Mouse (Mus musculus) liver, embryonic 15.5 days (tissue): ENCODE measurements around the gene Cdc42bpa. TPM values are rescaled to one million over a fixed set of nuclear protein-coding genes. Genes with fewer than 3 reads are reported as not detected.

Experiments
- ATAC-seq: fragments of 200-750 bp; cut with Nextera tagmentation; 2 replicates; pipeline ENCODE4 v1.8.0; 2017; ENCODE audit warnings: moderate number of reproducible peaks, mild to moderate bottlenecking, moderate library complexity; ENCODE audit not compliant: insufficient read depth
- H3K27ac ChIP-seq: fragments of 300-500 bp; sonication (generic); replicated peaks from 2 replicates; pipeline ENCODE4 v1.5.1; 2015; ENCODE audit warnings: mild to moderate bottlenecking, inconsistent platforms
- H3K27me3 ChIP-seq: fragments of 300-500 bp; sonication (generic); 2 replicates; pipeline ENCODE4 v1.6.1; 2015; ENCODE audit warnings: mild to moderate bottlenecking, inconsistent platforms
- H3K36me3 ChIP-seq: fragments of 300-500 bp; sonication (generic); replicated peaks from 2 replicates; pipeline ENCODE4 v1.6.1; 2015; ENCODE audit warnings: moderate library complexity, mild to moderate bottlenecking, inconsistent platforms
- H3K4me1 ChIP-seq: fragments of 300-500 bp; sonication (generic); replicated peaks from 2 replicates; pipeline ENCODE4 v1.6.1; 2015; ENCODE audit warnings: inconsistent platforms
- H3K4me2 ChIP-seq: fragments of 300-500 bp; sonication (generic); 2 replicates; pipeline ENCODE4 v1.6.1; 2015; ENCODE audit warnings: moderate library complexity, mild to moderate bottlenecking, inconsistent platforms
- H3K4me3 ChIP-seq: fragments of 300-500 bp; sonication (generic); replicated peaks from 2 replicates; pipeline ENCODE4 v1.5.1; 2015; ENCODE audit warnings: mild to moderate bottlenecking, inconsistent platforms
- H3K9ac ChIP-seq: fragments of 300-500 bp; sonication (generic); 2 replicates; pipeline ENCODE4 v1.6.1; 2015; ENCODE audit warnings: moderate library complexity, mild to moderate bottlenecking, inconsistent platforms
- H3K9me3 ChIP-seq: fragments of 300-500 bp; sonication (generic); replicated peaks from 2 replicates; pipeline ENCODE4 v1.6.1; 2016; ENCODE audit warnings: inconsistent platforms
- WGBS: fragments of 180-500 bp; shearing (Covaris S2); methylation state at CpG from one replicate; pipeline ENCODE4 v1.1.7; 2015; ENCODE audit warnings: mixed read lengths; ENCODE audit not compliant: insufficient replicate concordance; 5-methylcytosine and 5-hydroxymethylcytosine counted together
- polyA plus RNA-seq: library from polyadenylated mRNA; unstranded; fragments of >200 nt; fragmentation: Nextera tagmentation; extraction: Ambion mirVana; gene quantifications from 2 replicates; pipeline ENCODE4 v1.2.1, GENCODE M21; 2015

Cdc42bpa gene
- polyA plus RNA-seq, 1 experiment from 2014 or later: 8.8 TPM

DNA sequence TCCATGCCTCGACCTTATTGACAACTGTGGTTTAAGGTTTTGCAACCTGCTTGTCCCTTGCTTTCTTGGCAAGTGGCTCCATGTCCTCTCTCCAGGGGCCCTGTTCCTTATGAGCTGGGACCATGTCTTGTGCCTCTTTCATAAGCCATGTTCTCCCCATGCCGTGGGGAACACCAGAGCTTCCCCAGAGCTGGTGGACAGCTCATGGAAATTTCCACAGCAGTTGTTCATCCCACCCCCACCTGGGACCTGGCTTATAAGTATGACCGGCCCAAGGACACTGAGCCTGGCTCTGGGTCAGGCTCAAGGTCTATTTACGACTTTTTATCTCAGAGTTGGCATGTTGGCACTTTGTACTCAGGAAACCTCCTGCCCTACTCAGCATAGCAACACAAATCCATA lies 249.8 kb downstream of the Cdc42bpa start:
- Histone ChIP-seq H3K27me3 (no peaks in the 10 kb centered on the region), H3K36me3 (no peaks in the 10 kb centered on the region), H3K27ac (no peak overlapping the region), H3K9me3 (no peaks in the 10 kb centered on the region), H3K4me3 (no peak overlapping the region), H3K9ac (no peak overlapping the region), H3K4me2 (no peak overlapping the region), H3K4me1 (peaks cover 6% of the 10 kb centered on the region; the same call in 1 of the 2 replicates)
- 50% methylated on average over 4 of the region's 4 CpGs for WGBS
- no peak for ATAC-seq

GRCm38 (mm10) chr1:180210781-180211271 lies 250.6 kb downstream of the Cdc42bpa start:
- no peak for ATAC-seq

DNA sequence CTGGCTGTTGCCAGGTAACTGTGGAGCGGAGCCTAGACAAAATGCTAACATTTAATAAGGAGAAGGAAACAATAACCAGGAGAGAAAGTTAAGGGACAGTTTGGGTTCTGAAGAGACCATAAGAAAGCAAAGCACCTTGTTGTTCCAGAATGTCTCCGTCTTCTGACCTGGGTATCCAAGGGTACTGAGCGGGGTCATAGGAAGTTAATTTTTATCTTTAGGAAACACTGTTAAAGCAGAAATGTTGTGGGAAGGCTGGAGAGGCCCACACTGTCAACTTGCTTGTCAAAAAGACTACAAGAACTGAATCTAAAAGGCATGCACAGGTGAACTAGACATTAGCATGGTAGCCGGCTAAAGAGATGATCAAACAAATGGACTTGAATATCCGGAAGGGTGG lies 252.6 kb downstream of the Cdc42bpa start:
- Histone ChIP-seq H3K4me3 (no peak overlapping the region), H3K9me3 (no peaks in the 10 kb centered on the region), H3K36me3 (no peaks in the 10 kb centered on the region), H3K9ac (no peak overlapping the region), H3K4me2 (no peak overlapping the region), H3K4me1 (peaks cover 13% of the 10 kb centered on the region; the same call in 1 of the 2 replicates), H3K27ac (no peak overlapping the region), H3K27me3 (no peaks in the 10 kb centered on the region)
- no peak for ATAC-seq
- WGBS: 42% methylated on average over 5 of the region's 5 CpGs

More at GRCm38 (mm10) chr1:180210781-180211271, 250.6 kb downstream of the Cdc42bpa start:
- Histone ChIP-seq H3K4me3 (no peak overlapping the region), H3K4me2 (no peak overlapping the region), H3K27me3 (no peaks in the 10 kb centered on the region), H3K27ac (no peak overlapping the region), H3K9ac (no peak overlapping the region), H3K9me3 (no peaks in the 10 kb centered on the region), H3K4me1 (peaks cover 6% of the 10 kb centered on the region; the same call in 1 of the 2 replicates), H3K36me3 (no peaks in the 10 kb centered on the region)
- WGBS: 54% methylated on average over 9 of the region's 9 CpGs

DNA sequence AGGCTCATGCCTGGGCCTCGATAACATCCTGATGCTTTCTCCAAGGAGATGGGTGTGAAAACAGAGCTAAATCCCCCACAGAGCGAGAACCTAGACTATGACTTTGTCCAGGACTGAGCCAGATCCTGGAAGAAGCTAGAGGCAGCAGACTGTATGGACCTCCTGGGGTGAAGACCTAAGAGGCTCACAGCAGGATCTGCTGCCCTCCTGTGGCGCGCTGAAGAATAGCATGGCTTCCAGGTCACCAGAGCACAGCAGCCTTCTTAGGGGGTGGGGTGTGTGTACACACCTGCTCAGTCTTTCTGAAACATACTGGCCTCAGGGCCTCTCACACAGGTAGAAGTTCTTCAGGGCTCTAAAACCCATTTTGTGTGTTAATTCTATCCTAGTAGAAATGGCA lies 254.8 kb downstream of the Cdc42bpa start:
- no peaks in the 10 kb centered on the region for H3K36me3 ChIP-seq
- H3K9ac ChIP-seq: no peak overlapping the region
- H3K4me3 ChIP-seq: no peak overlapping the region
- no peaks in the 10 kb centered on the region for H3K9me3 ChIP-seq
- H3K4me1 ChIP-seq: peaks cover 13% of the 10 kb centered on the region; the same call in 1 of the 2 replicates
- peak; percentile 65 for ATAC-seq
- no peaks in the 10 kb centered on the region for H3K27me3 ChIP-seq
- H3K27ac ChIP-seq: no peak overlapping the region
- no peak overlapping the region for H3K4me2 ChIP-seq
- 11% methylated on average over 4 of the region's 4 CpGs for WGBS

Other genes starting within 250 kb of the Cdc42bpa start
- not detected in 2 replicates for gene Kif28, start 215.2 kb upstream of the Cdc42bpa start, polyA plus RNA-seq
- gene Gm10518, start 157.1 kb upstream of the Cdc42bpa start, polyA plus RNA-seq: 0.14 TPM in 2 replicates
- 16.4 and 18.0 TPM in 2 replicates for gene Ahctf1, start 156.8 kb upstream of the Cdc42bpa start, polyA plus RNA-seq
- gene Coq8a, start 239.1 kb downstream of the Cdc42bpa start, polyA plus RNA-seq: 25.3 and 27.0 TPM in 2 replicates